Mouse (Mus musculus) embryonic stem cell, embryonic (primary cell): ENCODE measurements around the gene Sebox.

Experiments used
- CTCF ChIA-PET, 4 experiments: fragments of 300-600 bp in 2 of 4; fragments of 350-600 bp in 2 of 4; sonication (Branson Sonifier 250); formaldehyde crosslinking; loops; one replicate each; lab custom pipeline; 2022; ENCODE audit warnings: inconsistent platforms in 2 of 4; lab: Charles Lee
- POLR2A ChIA-PET, 4 experiments: fragments of 300-600 bp in 2 of 4; fragments of 350-600 bp in 2 of 4; sonication (Branson Sonifier 250); formaldehyde crosslinking; loops; one replicate each; lab custom pipeline; 2022; ENCODE audit warnings: antibody characterized with exemption in 4 of 4, inconsistent platforms in 1 of 4; lab: Charles Lee

The Sebox gene

DNA sequence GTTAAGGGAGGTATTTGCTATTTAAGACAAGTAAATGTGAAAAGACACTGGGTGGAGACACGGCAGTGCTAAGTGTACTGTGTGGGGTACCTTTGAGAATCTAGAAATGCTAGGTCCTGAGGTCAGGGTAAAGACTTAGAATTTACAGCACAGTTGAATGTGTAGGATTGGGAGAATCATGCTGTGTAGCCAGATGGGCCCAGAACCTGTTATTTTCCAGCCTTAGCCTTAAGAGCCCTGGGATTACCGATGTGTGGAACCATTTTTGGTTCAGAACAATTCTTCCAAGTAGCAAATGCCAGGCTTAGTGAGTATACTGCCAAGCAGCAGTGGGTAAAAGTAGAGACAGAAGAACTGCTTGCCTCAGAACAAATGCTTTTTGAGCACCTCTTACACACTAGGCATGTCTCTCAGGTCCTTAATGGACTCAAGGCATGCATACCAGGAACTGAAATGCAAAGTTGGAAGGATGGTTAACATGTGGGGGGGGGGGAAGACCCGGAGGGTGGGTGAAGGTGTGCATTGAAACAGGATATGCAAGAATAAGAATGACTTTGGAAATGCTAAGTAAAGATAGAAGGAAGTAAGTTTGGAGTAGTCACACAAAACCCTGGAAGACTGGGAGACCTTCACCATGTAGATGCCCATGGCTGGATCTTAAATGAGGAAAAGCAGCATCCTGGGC, 10.0 kb downstream of the Sebox start:
- ChIA-PET CTCF (interaction anchor here in 2 of 4 experiments (0.7 to 1.1 kb wide), 2 partner anchors 32 to 58 kb away, joined by 3 read pairs; no protein-coding TSS in a partner anchor), POLR2A (interaction anchor here in 3 of 4 experiments (0.7 to 1.8 kb wide), 18 partner anchors 8 to 58 kb away, joined by 3 to 76 read pairs (median 7); partner anchors contain the start of genes Sarm1 (in 3 of the 3), Ift20 (in 2 of the 3), Tnfaip1 (in 2 of the 3) and Slc46a1 (in 1 of the 3))

GRCm38 (mm10) chr11:78515549-78516325, 12.5 kb downstream of the Sebox start:
- POLR2A ChIA-PET: interaction anchor here (0.7 to 4.5 kb wide), 15 partner anchors 9 to 774 kb away, joined by 3 to 38 read pairs (median 3); partner anchors contain the start of genes Ift20 (in 2 of the 4), Tnfaip1 (in 2 of the 4), Nlk (in 1 of the 4) and Sarm1 (in 1 of the 4)
- CTCF ChIA-PET: interaction anchor here (0.6 to 1.9 kb wide), 28 partner anchors 9 to 450 kb away, joined by 3 to 12 read pairs (median 4); partner anchors contain the start of genes Vtn (in 2 of the 4), Ift20 (in 1 of the 4), Sarm1 (in 1 of the 4) and Slc46a1 (in 1 of the 4)

- CTCF ChIA-PET: interaction anchor here in 2 of 4 experiments (0.5 to 1.9 kb wide), 3 partner anchors 17 to 406 kb away, joined by 3 to 6 read pairs (median 5); partner anchors contain the start of genes Ift20 (in 1 of the 2) and Tnfaip1 (in 1 of the 2)
- POLR2A ChIA-PET: interaction anchor here in 3 of 4 experiments (0.7 to 4.5 kb wide), 9 partner anchors 7 to 158 kb away, joined by 3 to 38 read pairs (median 7); partner anchors contain the start of genes Ift20 (in 2 of the 3), Tnfaip1 (in 2 of the 3), Sarm1 (in 1 of the 3) and Slc46a1 (in 1 of the 3)
Observed at GRCm38 (mm10) chr11:78518931-78519330, 15.7 kb downstream of the Sebox start.

DNA sequence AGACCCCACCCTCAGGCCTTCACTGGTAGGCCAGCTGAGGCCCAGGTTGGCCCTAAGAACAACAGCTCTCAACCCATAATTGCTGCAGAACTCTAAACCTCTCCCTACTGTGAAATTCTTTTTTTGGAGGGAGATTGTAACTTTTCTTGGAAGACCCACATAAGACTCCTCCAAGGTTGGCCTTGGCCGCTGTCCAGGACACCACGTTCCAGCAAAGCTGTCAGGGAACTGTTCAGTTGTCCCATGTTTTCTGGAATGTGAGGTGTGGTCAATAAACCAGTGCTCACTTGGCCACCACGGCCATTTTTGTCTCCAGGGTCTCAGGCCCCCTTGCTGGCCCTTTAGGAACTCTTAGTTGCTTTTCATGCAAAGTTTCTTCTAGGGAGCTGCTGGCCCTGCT, 18.6 kb downstream of the Sebox start:
- CTCF ChIA-PET: interaction anchor here in 3 of 4 experiments (0.6 to 2.5 kb wide), 3 partner anchors 14 to 1210 kb away, joined by 4 to 8 read pairs (median 7); partner anchors contain the start of genes Ift20 (in 1 of the 3) and Tnfaip1 (in 1 of the 3)
- POLR2A ChIA-PET: interaction anchor here in 3 of 4 experiments (0.8 to 9.4 kb wide), 15 partner anchors 9 to 56 kb away, joined by 3 to 107 read pairs (median 5); partner anchors contain the start of genes Ift20 (in 3 of the 3), Tnfaip1 (in 3 of the 3), Poldip2 (in 2 of the 3) and Tmem199 (in 2 of the 3)

GRCm38 (mm10) chr11:78522481-78522997, 19.3 kb downstream of the Sebox start:
- POLR2A ChIA-PET: interaction anchor here in 2 of 4 experiments (1.1 to 9.4 kb wide), 13 partner anchors 8 to 57 kb away, joined by 3 to 107 read pairs (median 4); partner anchors contain the start of genes Ift20 (in 2 of the 2), Poldip2 (in 2 of the 2), Tmem199 (in 2 of the 2) and Tnfaip1 (in 2 of the 2)

DNA sequence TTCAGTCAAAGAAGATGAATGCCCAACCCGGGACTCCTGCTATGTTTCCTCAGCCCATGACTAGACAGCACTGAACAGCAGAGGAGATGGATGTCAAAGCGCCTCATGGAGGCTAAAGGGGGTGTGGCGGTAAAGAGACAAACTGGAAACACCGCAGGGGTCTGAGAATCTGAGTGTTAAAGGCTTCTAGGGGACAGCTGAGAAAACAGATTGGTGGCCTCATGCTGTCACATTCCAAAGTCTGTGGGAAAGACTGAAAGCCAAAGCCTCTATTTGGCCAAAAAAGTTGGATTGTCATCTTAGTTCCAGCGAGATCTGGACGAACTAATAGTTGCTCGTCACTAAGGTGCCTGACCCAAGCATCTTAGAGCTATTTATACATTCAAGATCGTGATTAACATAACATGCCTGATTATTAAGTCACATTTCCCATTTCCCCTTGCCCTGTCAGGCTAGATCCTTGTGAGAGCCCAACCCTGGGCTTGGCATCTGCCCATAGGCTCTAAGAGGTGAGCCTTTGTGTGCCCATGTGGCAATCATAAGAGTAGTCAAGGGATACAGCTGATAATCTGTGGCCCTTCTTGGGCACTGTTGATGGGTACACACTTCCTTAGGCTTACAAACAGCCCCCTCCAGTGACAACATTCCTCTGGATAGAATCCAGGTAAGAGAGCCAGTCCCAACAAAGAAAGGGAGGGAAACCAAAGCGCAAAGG, 20.2 kb downstream of the Sebox start:
- ChIA-PET CTCF (interaction anchor here in 2 of 4 experiments (0.6 to 2.5 kb wide), 2 partner anchors 12 to 42 kb away, joined by 3 to 8 read pairs; partner anchors contain the start of genes Ift20 (in 1 of the 2) and Tnfaip1 (in 1 of the 2)), POLR2A (interaction anchor here (0.5 to 9.4 kb wide), 15 partner anchors 7 to 81 kb away, joined by 3 to 107 read pairs (median 8); partner anchors contain the start of genes Ift20 (in 2 of the 4), Poldip2 (in 2 of the 4), Tmem199 (in 2 of the 4) and Tnfaip1 (in 2 of the 4))

More at GRCm38 (mm10) chr11:78522481-78522997, 19.3 kb downstream of the Sebox start:
- CTCF ChIA-PET: interaction anchor here in 3 of 4 experiments (0.6 to 2.5 kb wide), 3 partner anchors 13 to 1210 kb away, joined by 3 to 8 read pairs (median 7); partner anchors contain the start of genes Ift20 (in 1 of the 3) and Tnfaip1 (in 1 of the 3)

- ChIA-PET POLR2A (interaction anchor here (0.6 to 9.4 kb wide), 18 partner anchors 8 to 41 kb away, joined by 3 to 107 read pairs (median 5); partner anchors contain the start of genes Ift20 (in 3 of the 4), Poldip2 (in 3 of the 4), Tmem199 (in 3 of the 4) and Tnfaip1 (in 3 of the 4)), CTCF (interaction anchor here in 3 of 4 experiments (0.5 to 1.6 kb wide), 6 partner anchors 9 to 396 kb away, joined by 3 to 7 read pairs (median 4); partner anchors contain the start of gene Nos2 (in 1 of the 3))
Observed at GRCm38 (mm10) chr11:78524838-78525237, 21.6 kb downstream of the Sebox start.

DNA sequence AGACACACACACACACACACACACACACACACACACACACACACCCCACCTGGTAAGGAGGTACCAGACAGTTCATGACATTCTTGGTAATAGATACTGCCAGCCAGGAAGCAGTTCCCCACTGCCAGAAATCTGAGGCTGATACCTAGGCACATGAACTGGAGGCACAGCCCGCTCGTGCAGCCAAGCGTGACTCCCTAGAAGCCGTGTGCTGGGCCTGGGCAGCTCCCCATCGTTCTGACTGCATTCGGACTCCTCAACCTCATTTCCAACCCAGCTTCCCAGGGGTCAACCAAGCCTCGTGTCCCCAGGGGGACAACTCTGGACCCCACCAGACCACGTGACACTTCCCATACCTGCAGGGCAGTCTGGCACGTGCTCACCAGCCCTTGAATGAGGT, 25.5 kb downstream of the Sebox start:
- ChIA-PET POLR2A (interaction anchor here in 2 of 4 experiments (0.5 to 9.4 kb wide), 9 partner anchors 9 to 274 kb away, joined by 3 to 107 read pairs (median 6); partner anchors contain the start of genes Ift20 (in 2 of the 2), Poldip2 (in 2 of the 2), Tmem199 (in 2 of the 2) and Tnfaip1 (in 2 of the 2)), CTCF (interaction anchor here in 1 of 4 experiments (1.2 kb wide), 1 partner anchor 13 kb away, joined by 3 read pairs; no protein-coding TSS in a partner anchor)

- ChIA-PET POLR2A (interaction anchor here in 2 of 4 experiments (0.6 to 1.8 kb wide), 7 partner anchors 8 to 20 kb away, joined by 3 to 7 read pairs (median 3); partner anchors contain the start of genes Poldip2 (in 2 of the 2) and Tmem199 (in 2 of the 2)), CTCF (interaction anchor here in 1 of 4 experiments (0.6 kb wide), 1 partner anchor 891 kb away, joined by 5 read pairs; no protein-coding TSS in a partner anchor)
Observed at GRCm38 (mm10) chr11:78530001-78530400, 26.8 kb downstream of the Sebox start.

- ChIA-PET POLR2A (interaction anchor here (0.6 to 1.8 kb wide), 7 partner anchors 8 to 19 kb away, joined by 3 to 7 read pairs (median 3); partner anchors contain the start of genes Poldip2 (in 2 of the 4) and Tmem199 (in 2 of the 4)), CTCF (interaction anchor here in 1 of 4 experiments (0.9 kb wide), 1 partner anchor 294 kb away, joined by 3 read pairs; no protein-coding TSS in a partner anchor)
Observed at GRCm38 (mm10) chr11:78531046-78531445, 27.8 kb downstream of the Sebox start.

- POLR2A ChIA-PET: interaction anchor here in 2 of 4 experiments (0.8 to 1.8 kb wide), 4 partner anchors 10 to 20 kb away, joined by 3 to 7 read pairs (median 4); partner anchors contain the start of genes Poldip2 (in 2 of the 2) and Tmem199 (in 2 of the 2)
- CTCF ChIA-PET: interaction anchor here in 2 of 4 experiments (0.6 to 0.9 kb wide), 2 partner anchors 77 to 293 kb away, joined by 3 read pairs; no protein-coding TSS in a partner anchor
Observed at GRCm38 (mm10) chr11:78531515-78531914, 28.3 kb downstream of the Sebox start.

DNA sequence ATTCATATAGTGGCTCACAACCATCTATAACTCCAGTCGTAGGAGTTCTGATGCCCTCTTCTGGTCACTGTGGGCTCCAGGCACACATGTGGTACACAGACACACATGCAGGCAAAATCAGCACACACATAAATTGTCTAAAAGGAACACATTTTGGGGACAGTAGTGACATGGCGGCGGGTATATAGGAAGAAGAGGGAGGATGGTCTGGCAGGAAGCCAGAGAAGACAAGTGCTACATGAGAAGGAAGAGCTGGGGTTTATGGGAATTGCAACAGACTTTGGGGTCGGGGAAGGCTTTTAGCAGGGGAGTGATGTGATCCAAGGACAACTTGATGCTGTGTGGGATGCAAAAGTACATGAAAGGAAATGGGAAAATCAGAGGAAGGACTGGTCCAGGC, 31.3 kb downstream of the Sebox start:
- CTCF ChIA-PET: interaction anchor here in 2 of 4 experiments (0.7 to 2.3 kb wide), 6 partner anchors 8 to 813 kb away, joined by 3 to 12 read pairs (median 6); no protein-coding TSS in a partner anchor
- POLR2A ChIA-PET: interaction anchor here (0.7 to 7.8 kb wide), 12 partner anchors 8 to 206 kb away, joined by 3 to 205 read pairs (median 17); partner anchors contain the start of genes Tmem97 (in 3 of the 4), Poldip2 (in 2 of the 4) and Tmem199 (in 2 of the 4)

GRCm38 (mm10) chr11:78535376-78536079, 32.3 kb downstream of the Sebox start:
- POLR2A ChIA-PET: interaction anchor here (0.6 to 7.8 kb wide), 69 partner anchors 9 to 1125 kb away, joined by 3 to 205 read pairs (median 4); partner anchors contain the start of genes Poldip2 (in 3 of the 4), Sarm1 (in 3 of the 4), Tmem199 (in 3 of the 4) and Tmem97 (in 3 of the 4)
- CTCF ChIA-PET: interaction anchor here in 2 of 4 experiments (0.7 to 2.3 kb wide), 13 partner anchors 10 to 812 kb away, joined by 3 to 12 read pairs (median 4); no protein-coding TSS in a partner anchor
